In genomic region chr11:72050168-72050894, GRCm38 (mm10) we compare ENCODE assay signal across 8 mouse cellular contexts. TPM values are rescaled to one million over a fixed set of nuclear protein-coding genes. Genes with fewer than 3 reads are reported as not detected.
DNase-seq lines count a peak whose midpoint lies in the region; ATAC-seq lines count a peak whose summit lies in the region.

No protein-coding gene starts in this region.

- H3K9me3 ChIP-seq in heart, embryonic 12.5 days (replicated peaks): no peaks in the 10 kb centered on the region
- no peaks in the 10 kb centered on the region for H3K9me3 ChIP-seq in forebrain, embryonic 11.5 days (ENCODE audit: control insufficient read depth, low read length)
- no peaks in the 10 kb centered on the region for H3K9me3 ChIP-seq in liver, embryonic 12.5 days (replicated peaks)

- peak overlapping the region; percentile 64 for H3K9ac ChIP-seq in heart, embryonic 12.5 days
- H3K9ac ChIP-seq in forebrain, embryonic 11.5 days (ENCODE audit: low read length): peak overlapping the region; percentile 58
- H3K9ac ChIP-seq in liver, embryonic 12.5 days: no peak overlapping the region

- H3K4me2 ChIP-seq in heart, embryonic 12.5 days: peak overlapping the region; percentile 94
- H3K4me2 ChIP-seq in forebrain, embryonic 11.5 days (ENCODE audit: low read depth, low read length, severe bottlenecking): peak overlapping the region; percentile 98
- H3K4me2 ChIP-seq in liver, embryonic 12.5 days: peak overlapping the region; percentile 63

- H3K4me3 ChIP-seq in heart, embryonic 12.5 days: peak overlapping the region; percentile 56
- H3K4me3 ChIP-seq in forebrain, embryonic 11.5 days (ENCODE audit: low read depth, low read length): peak overlapping the region; percentile 54
- peak overlapping the region; percentile 29 for H3K4me3 ChIP-seq in liver, embryonic 12.5 days

- H3K4me1 ChIP-seq in heart, embryonic 12.5 days (replicated peaks): peaks cover 10% of the 10 kb centered on the region
- H3K4me1 ChIP-seq in forebrain, embryonic 11.5 days (replicated peaks; ENCODE audit: control insufficient read depth, insufficient read depth, low read length): peaks cover 10% of the 10 kb centered on the region; the same call in 1 of the 2 replicates
- 0 out of 2 replicates have a peak, but pooled peaks cover 6% of the 10 kb centered on the region for H3K4me1 ChIP-seq in liver, embryonic 12.5 days

- H3K27me3 ChIP-seq in heart, embryonic 12.5 days (replicated peaks): peaks cover 53% of the 10 kb centered on the region
- H3K27me3 ChIP-seq in forebrain, embryonic 11.5 days (ENCODE audit: control insufficient read depth, insufficient read depth, low read length): peaks cover 21% of the 10 kb centered on the region
- H3K27me3 ChIP-seq in liver, embryonic 12.5 days (replicated peaks): peaks cover 52% of the 10 kb centered on the region

- H3K36me3 ChIP-seq in heart, embryonic 12.5 days: peaks cover 19% of the 10 kb centered on the region
- no peaks in the 10 kb centered on the region; the same call in 1 of the 2 replicates for H3K36me3 ChIP-seq in forebrain, embryonic 11.5 days (ENCODE audit: control insufficient read depth, insufficient read depth, low read length)
- H3K36me3 ChIP-seq in liver, embryonic 12.5 days: peaks cover 13% of the 10 kb centered on the region; the same call in 1 of the 2 replicates

- no peak overlapping the region for H3K27ac ChIP-seq in heart, embryonic 12.5 days (ENCODE audit: poor library complexity, severe bottlenecking)
- no peak overlapping the region for H3K27ac ChIP-seq in forebrain, embryonic 11.5 days (ENCODE audit: low read depth, low read length)
- H3K27ac ChIP-seq in liver, embryonic 12.5 days: no peak overlapping the region

- WGBS in heart, embryonic 12.5 days: 26% methylated on average over 14 of the region's 14 CpGs
- 24% methylated on average over 14 of the region's 14 CpGs for WGBS in forebrain, embryonic 11.5 days
- WGBS in liver, embryonic 12.5 days (ENCODE audit: insufficient replicate concordance): 21% methylated on average over 14 of the region's 14 CpGs

- ATAC-seq in heart, embryonic 12.5 days (ENCODE audit: insufficient number of reproducible peaks, low FRiP score): no peak
- ATAC-seq in forebrain, embryonic 11.5 days (replicated peaks; ENCODE audit: low FRiP score): no peak
- no peak; the same call in 1 of the 2 replicates for ATAC-seq in liver, embryonic 12.5 days

- no peak for DNase-seq in heart, adult 11 months
- peak; percentile 63 for DNase-seq in 3T3-L1 (ENCODE audit: low read depth, low spot score)
- no peak for DNase-seq in forebrain, embryonic 11.5 days (ENCODE audit: low spot score)
- no peak for DNase-seq in embryo, embryonic 9.5 days (ENCODE audit: extremely low spot score)
- no peak for DNase-seq in layer of hippocampus, postnatal 25 days (ENCODE audit: extremely low spot score in 1 of 2, low spot score in 1 of 2)
- no peak for DNase-seq in cerebellum, adult 9-10 months

RNA-seq across cellular contexts. Expression of gene Pimreg, which starts 8.5 kb away (rescaled TPM):
- 90.6 and 92.7 TPM in 2 replicates for polyA plus RNA-seq in heart, embryonic 12.5 days (2016; fragmentation: Nextera tagmentation; extraction: Ambion mirVana)
- polyA plus RNA-seq in forebrain, embryonic 11.5 days (2014; fragmentation: Nextera tagmentation; extraction: Ambion mirVana): 228 and 241 TPM in 2 replicates
- polyA plus RNA-seq in liver, embryonic 12.5 days (2016; fragmentation: Nextera tagmentation; extraction: Ambion mirVana): 43.2 and 44.2 TPM in 2 replicates
- under 1 TPM; 0.40 to 0.89 TPM for total RNA-seq in layer of hippocampus, postnatal 25 days (2021)

RNA-seq across cellular contexts. Expression of gene Aipl1, which starts 13.0 kb away (rescaled TPM):
- 0.80 and 1.0 TPM in 2 replicates for polyA plus RNA-seq in heart, embryonic 12.5 days (2016; fragmentation: Nextera tagmentation; extraction: Ambion mirVana)
- 0.20 and 0.41 TPM in 2 replicates for polyA plus RNA-seq in forebrain, embryonic 11.5 days (2014; fragmentation: Nextera tagmentation; extraction: Ambion mirVana)
- polyA plus RNA-seq in liver, embryonic 12.5 days (2016; fragmentation: Nextera tagmentation; extraction: Ambion mirVana): 0.13 and 0.19 TPM in 2 replicates
- not detected for total RNA-seq in layer of hippocampus, postnatal 25 days (2021)
